Mouse (Mus musculus): ENCODE data around the gene Hivep2.
A peak's percentile ranks its signal among the peaks of the same experiment; 100 is the strongest.

The Hivep2 gene

DNA sequence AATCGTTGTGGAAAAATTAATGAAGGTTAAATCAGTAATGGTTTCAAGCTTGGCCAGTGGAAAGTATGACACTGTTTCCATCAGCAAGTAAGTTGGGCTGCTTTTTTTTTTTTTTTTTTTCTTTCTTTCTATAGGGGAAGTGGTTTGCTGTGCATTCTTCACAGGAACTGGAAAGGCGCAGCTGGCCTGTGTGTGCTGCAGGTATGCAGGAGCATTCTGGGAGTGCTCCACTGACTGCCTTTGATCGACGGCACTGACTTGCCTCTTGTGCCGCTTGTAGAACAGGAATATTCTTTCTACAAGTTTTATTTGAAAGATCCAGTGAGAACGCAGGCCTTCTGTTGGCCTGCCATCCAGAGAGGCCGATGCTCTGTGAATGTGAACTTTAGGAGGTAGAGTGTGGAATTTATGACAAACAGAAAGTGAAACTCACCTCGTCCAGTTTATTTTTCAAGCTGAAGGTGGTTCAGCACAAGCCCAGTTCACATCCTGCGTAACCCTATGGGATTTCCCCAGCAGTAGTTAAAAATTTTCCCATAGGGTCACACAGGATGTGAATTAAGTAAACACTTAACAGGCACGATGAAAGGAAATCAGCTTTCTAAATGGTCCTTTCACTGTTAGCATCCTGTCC lies 120.1 kb downstream of the Hivep2 start:
- DNase-seq, result no peak

GRCm38 (mm10) chr10:14087316-14087715 lies 121.4 kb downstream of the Hivep2 start:
- DNase-seq, result no peak

DNA sequence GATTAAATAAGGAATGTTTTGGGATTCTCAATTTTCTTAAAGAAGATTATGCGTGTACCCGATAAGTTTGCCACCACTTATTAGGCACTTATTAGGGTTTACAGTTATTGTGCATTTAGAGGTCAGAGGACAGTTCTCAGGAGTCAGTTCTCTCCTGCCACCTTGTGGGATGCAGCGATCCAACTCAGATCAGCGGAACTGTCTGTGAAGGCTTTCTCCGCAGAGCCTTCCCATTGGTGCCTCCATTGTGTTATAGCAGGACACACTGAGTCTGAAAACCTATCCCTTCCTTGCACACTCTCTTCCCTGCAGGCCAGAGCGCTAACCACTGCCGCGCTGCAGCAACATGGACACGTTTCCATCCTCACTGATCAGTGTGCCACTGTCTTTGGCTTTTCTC lies 123.6 kb downstream of the Hivep2 start:
- no peak for DNase-seq

- DNase-seq, result no peak
Observed at GRCm38 (mm10) chr10:14094033-14094432, 128.2 kb downstream of the Hivep2 start.

DNA sequence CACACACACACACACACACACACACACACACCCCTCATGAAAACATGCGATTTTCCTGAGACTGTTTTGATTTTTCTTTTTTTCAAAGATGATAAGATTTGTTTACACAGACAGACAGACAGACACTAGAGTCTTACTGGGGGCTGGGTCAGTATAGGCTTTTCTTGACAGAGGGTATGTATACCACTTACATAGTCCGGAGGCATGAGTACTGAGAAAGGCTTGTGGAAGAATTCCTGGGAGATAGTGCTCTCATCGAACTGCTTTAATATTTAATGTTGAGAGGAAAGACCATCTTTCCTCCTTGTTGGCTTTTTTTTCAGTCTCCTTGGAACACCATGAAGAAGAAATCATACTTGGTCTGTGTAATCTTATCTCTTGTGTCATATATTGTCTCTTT lies 130.2 kb downstream of the Hivep2 start:
- no peak for DNase-seq

DNA sequence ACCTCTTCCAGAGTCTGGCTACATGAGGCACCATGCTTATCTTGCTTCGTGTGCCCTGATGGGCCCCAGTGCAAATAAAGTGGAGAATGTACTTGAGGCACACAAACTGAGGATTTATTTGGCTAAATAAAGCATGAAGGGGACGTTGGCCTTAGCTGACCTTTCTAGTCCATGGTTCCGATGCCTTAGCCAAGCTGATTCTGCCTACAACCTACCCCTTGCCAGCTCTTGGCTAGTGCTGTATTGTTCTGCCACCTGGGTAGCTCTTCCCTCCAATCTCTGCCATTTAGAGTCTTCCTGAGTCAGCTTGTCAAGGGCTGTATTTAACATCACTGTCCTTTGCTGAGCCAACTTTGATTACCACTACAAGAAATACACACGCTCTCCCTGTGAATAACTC lies 133.3 kb downstream of the Hivep2 start:
- no peak for DNase-seq

GRCm38 (mm10) chr10:14100041-14100440 lies 134.2 kb downstream of the Hivep2 start:
- DNase-seq, result no peak

GRCm38 (mm10) chr10:14100847-14101246 lies 135.0 kb downstream of the Hivep2 start:
- DNase-seq, result no peak

DNA sequence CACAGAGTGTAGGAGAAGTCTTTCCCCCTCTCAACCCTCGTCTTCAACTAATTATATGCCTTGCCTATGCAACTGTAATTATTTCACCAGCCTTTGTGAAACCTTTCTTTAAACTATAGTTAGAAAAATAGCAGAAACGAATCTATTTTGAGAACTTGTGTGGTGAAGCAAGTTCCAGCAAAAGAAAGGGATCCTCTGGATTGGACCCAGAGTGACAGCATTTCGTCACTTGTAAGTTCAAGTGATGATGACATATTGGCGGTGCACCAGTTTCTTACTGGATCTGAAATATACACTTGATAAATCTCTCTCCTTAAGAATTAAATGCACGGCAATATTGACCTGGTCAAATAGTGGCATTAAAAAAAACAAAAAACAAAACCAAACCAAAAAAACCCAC lies 136.1 kb downstream of the Hivep2 start:
- DNase-seq, result no peak

- no peak for DNase-seq
Observed at GRCm38 (mm10) chr10:14107980-14108671, 142.3 kb downstream of the Hivep2 start.

DNA sequence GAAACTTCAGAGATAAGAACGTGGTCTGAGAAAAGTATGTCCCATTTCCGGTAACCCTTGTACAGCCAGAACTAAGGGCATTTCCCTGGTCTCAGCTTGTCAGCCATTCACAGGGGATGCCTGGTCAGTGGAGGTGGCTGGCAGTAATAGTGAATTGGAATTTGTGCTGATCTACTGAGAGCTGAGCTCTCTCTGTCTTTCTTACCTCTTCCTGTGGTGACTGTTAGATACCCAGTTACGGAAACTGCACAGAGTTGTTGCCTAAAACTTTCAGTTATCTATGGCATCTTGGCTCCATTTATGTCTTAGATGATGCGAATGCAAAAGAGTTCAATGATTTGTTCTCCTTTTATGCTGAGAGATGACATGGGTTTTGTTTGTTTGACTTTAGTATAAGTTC lies 150.0 kb downstream of the Hivep2 start:
- DNase-seq, result no peak

DNA sequence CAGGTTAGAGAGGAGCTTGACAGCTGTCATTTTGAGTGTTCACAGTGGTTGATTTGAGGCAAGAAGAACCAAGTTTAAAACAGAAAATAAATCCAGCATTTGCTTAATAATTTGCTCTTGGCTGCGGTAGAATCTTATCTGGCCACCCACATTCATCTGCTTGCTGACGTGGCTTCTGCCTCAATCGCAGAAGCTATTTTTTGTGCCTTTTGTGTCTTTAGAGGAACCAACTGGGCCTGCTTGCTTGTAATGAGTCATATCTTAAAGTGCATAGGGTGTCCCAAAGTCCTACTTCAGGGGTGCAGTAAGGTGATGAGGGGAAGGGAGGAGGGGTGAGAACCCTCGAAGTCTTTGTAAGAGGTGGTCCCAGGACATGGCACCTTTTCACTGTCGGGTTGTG lies 151.1 kb downstream of the Hivep2 start:
- DNase-seq, result peak; percentile 65

DNA sequence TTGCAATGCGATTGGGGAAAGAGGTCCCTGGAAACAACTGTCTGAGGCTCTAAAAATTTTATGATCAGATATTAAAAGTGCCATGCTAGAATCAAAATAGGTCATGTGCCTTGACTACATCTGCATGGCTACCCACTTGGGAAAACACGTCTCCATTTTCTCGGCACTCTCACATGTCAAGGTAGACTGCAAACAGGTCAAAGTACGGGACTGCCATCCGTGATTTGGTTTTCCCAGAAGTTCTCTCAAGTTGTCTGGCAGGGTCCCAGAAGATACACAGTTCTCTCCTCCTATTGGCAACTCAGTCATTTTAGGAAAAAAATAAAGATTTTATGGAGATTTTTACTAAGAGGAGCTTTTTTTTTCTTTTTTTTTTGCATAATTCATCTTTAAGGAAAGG lies 153.3 kb downstream of the Hivep2 start:
- no peak for DNase-seq

DNA sequence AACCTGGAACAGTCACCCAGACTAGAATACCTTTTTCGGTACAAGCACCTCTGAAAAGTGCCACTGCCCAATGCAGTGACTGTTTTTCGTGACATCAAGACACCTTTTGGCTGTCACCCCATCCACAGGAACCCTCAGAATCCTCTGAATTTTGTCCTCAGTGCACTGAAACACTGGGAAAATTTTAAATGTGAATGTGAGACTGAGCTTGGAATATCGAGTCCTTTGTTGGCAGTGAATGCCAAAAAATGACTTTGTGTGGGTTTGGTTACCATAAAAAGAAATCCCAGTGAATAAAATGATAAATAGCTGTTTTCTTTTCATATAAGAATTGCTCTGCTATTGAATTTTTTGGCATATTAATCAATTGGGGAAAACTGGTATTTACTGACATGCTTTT lies 154.6 kb downstream of the Hivep2 start:
- DNase-seq, result no peak

DNA sequence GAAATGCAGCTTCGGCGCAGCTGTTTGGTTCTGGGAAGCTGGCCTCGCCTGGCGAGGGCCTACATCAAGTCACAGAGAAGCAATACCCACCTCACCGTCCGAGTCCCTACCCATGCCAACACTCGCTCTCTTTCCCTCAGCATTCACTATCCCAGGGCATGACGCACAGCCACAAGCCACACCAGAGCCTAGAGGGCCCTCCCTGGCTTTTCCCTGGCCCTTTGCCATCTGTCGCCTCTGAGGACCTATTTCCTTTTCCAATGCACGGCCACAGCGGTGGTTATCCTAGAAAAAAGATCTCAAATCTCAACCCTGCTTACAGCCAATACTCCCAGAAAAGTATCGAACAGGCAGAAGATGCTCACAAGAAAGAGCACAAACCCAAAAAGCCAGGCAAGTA lies 162.0 kb downstream of the Hivep2 start:
- no peak for DNase-seq

DNA sequence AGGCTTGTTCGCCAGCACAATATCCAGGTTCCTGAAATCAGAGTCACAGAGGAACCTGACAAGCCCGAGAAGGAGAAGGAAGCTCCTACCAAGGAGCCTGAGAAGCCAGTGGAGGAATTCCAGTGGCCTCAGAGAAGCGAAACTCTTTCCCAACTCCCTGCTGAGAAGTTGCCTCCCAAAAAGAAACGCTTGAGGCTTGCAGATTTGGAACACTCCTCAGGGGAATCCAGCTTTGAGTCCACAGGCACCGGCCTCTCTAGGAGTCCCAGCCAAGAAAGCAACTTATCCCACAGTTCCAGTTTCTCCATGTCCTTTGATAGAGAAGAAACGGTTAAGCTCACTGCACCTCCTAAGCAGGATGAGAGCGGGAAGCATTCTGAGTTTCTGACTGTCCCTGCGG lies 164.4 kb downstream of the Hivep2 start:
- no peak for DNase-seq

GRCm38 (mm10) chr10:14131307-14131706 lies 165.4 kb downstream of the Hivep2 start:
- no peak for DNase-seq

GRCm38 (mm10) chr10:14132061-14132460 lies 166.2 kb downstream of the Hivep2 start:
- no peak for DNase-seq

DNA sequence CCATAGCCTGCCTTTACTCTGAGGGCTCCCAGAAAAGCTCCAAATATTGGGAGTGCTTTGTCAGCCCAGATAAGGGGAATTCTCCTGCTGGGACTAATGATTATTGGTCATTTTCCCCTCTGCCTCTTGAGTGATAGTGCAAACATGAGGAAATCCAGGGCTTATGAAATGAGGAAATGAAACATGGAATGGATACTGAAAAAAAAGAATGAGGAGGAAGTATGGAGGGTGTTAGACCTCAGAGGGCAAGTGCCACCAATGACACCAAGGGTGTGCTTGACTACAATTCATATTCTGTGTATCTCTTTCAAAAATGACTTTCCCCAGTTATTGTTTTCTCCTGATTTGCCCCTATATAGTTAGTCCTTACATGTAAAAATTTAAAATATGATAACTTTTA lies 167.1 kb downstream of the Hivep2 start:
- no peak for DNase-seq

DNA sequence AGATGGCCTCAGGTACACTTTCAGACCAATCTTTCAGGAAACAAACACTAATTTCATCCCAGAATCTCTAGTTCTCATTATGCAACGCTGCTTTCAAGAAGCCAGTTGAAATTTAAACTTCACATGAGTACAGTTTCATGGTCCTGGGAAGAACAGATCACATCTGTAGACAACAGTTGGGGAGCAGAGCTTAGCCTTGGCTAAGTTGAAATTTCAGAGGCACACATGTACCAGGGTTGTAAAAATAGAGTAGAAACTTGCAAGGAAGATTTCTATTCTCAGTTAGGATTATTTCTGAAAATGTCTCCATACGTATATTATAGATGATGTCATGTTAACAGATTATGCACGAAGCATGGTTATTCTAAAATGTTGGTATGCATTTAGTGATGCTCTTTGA lies 172.8 kb downstream of the Hivep2 start:
- no peak for DNase-seq

GRCm38 (mm10) chr10:14144840-14145239 lies 179.0 kb downstream of the Hivep2 start:
- DNase-seq, result no peak

DNA sequence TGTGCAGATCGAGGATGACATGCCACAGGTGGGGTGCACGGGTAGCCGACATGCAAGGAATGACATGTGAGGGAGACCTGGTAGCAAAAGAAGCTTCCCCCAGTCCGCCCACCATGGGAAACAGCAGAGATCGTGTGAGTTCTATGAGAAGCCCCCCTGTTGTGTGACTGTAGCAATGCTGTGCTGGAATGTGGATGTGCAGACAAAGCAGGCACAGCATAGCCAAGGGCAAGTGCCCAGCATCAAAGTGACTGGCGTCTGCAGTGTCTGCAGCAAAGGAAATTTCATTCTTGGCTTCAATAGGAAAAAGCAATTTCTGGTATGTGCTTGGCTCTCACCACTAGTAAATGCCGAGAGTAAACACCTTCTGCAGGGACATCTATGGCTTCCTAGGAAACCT lies 199.0 kb downstream of the Hivep2 start:
- no peak for DNase-seq

DNA sequence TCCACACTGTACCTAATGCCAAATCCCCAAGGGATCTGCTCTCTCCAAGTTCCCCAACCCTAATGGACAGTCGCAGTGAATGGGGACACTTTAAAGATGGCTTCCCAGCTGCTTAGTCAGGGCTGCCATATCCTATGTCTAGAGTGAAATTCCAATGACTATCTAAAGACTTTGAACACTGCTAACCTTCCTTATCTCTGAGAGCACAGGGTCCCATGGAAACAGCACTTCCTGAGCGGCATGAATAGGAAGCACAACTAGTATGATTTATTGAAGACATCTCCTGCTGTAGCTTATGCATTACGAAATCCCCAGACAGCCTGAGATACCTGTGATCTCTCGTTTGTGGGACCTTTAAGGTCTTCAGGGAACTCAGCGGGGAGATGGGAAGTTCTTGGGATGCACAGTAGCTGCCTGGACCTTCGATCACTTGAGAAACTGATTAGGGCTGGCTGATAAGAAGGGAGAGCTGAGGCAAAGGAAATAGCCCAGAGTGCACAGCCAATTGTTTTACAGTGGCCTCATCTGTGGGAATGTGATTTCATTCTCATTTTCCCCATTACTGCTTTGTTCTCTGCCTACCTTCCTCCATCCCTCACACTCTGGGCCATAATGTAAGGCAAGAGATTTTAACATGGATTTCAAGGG lies 202.4 kb downstream of the Hivep2 start:
- DNase-seq, result no peak

DNA sequence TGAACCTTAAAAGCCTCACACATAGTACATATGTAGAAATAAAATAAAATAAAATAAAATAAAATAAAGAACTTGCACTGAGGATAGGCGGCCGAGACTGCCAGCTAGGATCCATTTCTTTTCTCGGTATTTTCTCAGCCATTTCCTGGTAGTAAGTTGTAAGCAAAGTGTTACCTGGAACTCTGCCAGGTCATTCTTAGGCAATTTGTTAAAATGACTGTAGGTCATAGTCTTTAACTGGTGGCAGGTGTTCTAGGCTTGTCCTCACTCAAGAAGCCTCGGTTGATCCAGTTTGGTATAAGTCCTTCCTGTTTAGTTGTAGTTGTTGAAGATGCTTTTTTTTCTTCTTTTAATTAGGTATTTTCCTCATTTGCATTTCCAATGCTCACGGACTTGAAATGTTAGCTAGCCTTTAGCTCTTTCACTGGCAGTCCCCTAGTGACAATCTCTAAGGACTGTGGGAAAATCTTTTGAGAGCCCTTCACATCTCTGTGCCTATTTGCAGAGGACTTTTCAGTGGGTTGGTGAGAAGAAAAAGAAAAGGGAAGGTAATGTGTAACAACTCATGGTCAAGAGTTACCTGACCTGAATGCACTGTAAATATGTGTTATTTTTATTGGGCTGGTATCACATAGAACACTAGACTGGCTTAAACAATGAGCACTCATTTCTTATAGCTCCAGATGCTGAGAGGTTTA lies 203.1 kb downstream of the Hivep2 start:
- DNase-seq, result no peak
